Mouse (Mus musculus) embryonic facial prominence, embryonic 14.5 days (tissue): ENCODE data around the gene Stk24. TPM values are rescaled to one million over a fixed set of nuclear protein-coding genes. Genes with fewer than 3 reads are reported as not detected.

ENCODE experiments used
- ATAC-seq: fragments of 200-750 bp; cut with Nextera tagmentation; 2 replicates; pipeline ENCODE4 v1.8.0; 2017; ENCODE audit warnings: low read depth, moderate number of reproducible peaks, moderate TSS enrichment
- DNase-seq: peaks from one replicate; pipeline ENCODE4 v3.0.0-alpha.2; 2015; ENCODE audit warnings: low spot score
- H3K27ac ChIP-seq: fragments of 300-500 bp; sonication (generic); replicated peaks from 2 replicates; pipeline ENCODE4 v1.5.1; 2014; ENCODE audit warnings: low read depth, mild to moderate bottlenecking, low read length, moderate library complexity
- H3K27me3 ChIP-seq: fragments of 300-500 bp; sonication (generic); replicated peaks from 2 replicates; pipeline ENCODE4 v1.6.1; 2014; ENCODE audit warnings: low read length; ENCODE audit not compliant: control insufficient read depth, insufficient read depth
- H3K36me3 ChIP-seq: fragments of 300-500 bp; sonication (generic); 2 replicates; pipeline ENCODE4 v1.6.1; 2014; ENCODE audit warnings: low read length, mixed read lengths; ENCODE audit not compliant: control insufficient read depth, insufficient read depth
- H3K4me1 ChIP-seq: fragments of 300-500 bp; sonication (generic); 2 replicates; pipeline ENCODE4 v1.6.1; 2014; ENCODE audit warnings: antibody characterized with exemption, low read length; ENCODE audit not compliant: control insufficient read depth, insufficient read depth
- H3K4me2 ChIP-seq: fragments of 300-500 bp; sonication (generic); 2 replicates; pipeline ENCODE4 v1.6.1; 2014; ENCODE audit warnings: low read depth, mild to moderate bottlenecking, low read length, moderate library complexity, mixed read lengths
- H3K4me3 ChIP-seq: fragments of 300-500 bp; sonication (generic); 2 replicates; pipeline ENCODE4 v1.5.1; 2014; ENCODE audit warnings: low read depth, mild to moderate bottlenecking, low read length
- H3K9ac ChIP-seq: fragments of 300-500 bp; sonication (generic); 2 replicates; pipeline ENCODE4 v1.6.1; 2014; ENCODE audit warnings: low read depth, mild to moderate bottlenecking, low read length, moderate library complexity, mixed read lengths
- H3K9me3 ChIP-seq: fragments of 300-500 bp; sonication (generic); 2 replicates; pipeline ENCODE4 v1.6.1; 2016; ENCODE audit warnings: low read length; ENCODE audit not compliant: control insufficient read depth
- WGBS: fragments of 180-500 bp; shearing (Covaris S2); extraction: QIAGEN DNeasy Blood & Tissue Kit; methylation state at CpG from one replicate; pipeline ENCODE4 v1.1.7; 2014; 5-methylcytosine and 5-hydroxymethylcytosine counted together
- polyA plus RNA-seq: library from polyadenylated mRNA; unstranded; fragments of >200 nt; fragmentation: Nextera tagmentation; extraction: Ambion mirVana; gene quantifications from 2 replicates; pipeline ENCODE4 v1.2.1, GENCODE M21; 2014

The Stk24 gene
- polyA plus RNA-seq, 1 experiment from 2014 or later, result 38.9 TPM

DNA sequence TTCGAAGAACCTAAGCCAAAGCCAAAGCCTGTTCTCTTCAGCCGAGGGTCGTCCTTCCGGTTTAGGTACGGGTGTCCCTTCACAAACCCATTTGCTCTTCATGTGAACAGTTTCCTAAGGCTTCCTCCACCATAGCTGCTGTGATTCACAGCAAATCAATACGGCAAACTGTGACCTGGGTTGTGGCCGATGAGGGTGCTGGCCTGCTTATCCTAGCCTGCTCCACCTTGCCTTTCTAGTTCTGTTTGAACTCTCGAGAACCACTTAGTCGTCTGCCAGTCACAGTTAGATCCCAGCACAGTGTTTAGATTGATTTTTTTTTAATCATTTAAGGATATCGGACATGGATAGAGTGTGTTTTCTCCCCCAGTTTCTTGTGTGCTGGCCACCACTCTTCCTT, 141.1 kb downstream of the Stk24 start:
- DNase-seq (no peak), ATAC-seq (no peak)
- no peaks in the 10 kb centered on the region for H3K4me1 ChIP-seq
- H3K9ac ChIP-seq, result no peak overlapping the region
- no peak overlapping the region for H3K27ac ChIP-seq
- no peak overlapping the region for H3K4me2 ChIP-seq
- no peaks in the 10 kb centered on the region for H3K9me3 ChIP-seq
- no peak overlapping the region for H3K4me3 ChIP-seq
- H3K27me3 ChIP-seq, result no peaks in the 10 kb centered on the region
- WGBS, result 87% methylated on average over 10 of the region's 10 CpGs
- peaks cover 74% of the 10 kb centered on the region for H3K36me3 ChIP-seq

DNA sequence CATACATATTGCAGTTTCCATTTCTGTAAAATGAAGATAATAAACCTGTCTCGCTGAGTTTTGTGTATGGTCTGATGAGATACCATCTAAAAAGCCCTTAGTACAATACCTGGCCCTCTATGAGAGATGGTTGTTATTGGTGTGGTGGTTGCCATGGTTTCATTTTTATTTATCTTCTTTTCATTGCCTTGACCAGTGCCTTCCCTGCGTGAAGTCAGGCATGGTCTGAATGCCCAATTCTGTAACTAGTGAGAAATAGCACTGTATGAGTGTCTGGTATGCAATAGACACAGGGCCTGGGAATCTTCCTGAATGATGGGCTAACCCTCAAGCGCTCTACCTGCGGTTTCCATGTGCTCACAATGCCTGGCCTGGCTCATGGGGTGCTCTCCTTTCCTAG, 143.1 kb downstream of the Stk24 start:
- Histone ChIP-seq H3K27me3 (no peaks in the 10 kb centered on the region), H3K36me3 (peaks cover 74% of the 10 kb centered on the region), H3K9me3 (no peaks in the 10 kb centered on the region), H3K4me3 (no peak overlapping the region), H3K4me2 (no peak overlapping the region), H3K4me1 (no peaks in the 10 kb centered on the region), H3K9ac (no peak overlapping the region), H3K27ac (no peak overlapping the region)
- DNase-seq (no peak), ATAC-seq (no peak)
- WGBS, result 93% methylated on average over 4 of the region's 4 CpGs

Other genes with a start within 250 kb of the Stk24 start
- gene Slc15a1, start 125.2 kb upstream of the Stk24 start, polyA plus RNA-seq, result 0.25 and 0.54 TPM in 2 replicates